Mouse (Mus musculus) ovary, postnatal 10 days (tissue): Measurements from ENCODE around the gene Pced1b.
"Not testable (repeated sequence)": the region's sequence is repeated elsewhere in the genome, so short reads cannot be mapped to it uniquely, and the experiment has no call there.

ENCODE experiments used
- DNase-seq: peaks from one replicate; pipeline ENCODE4 v3.0.0; 2022; ENCODE audit warnings: low spot score

The Pced1b gene

GRCm38 (mm10) chr15:97373203-97374084 lies 126.5 kb downstream of the Pced1b start:
- no peak for DNase-seq

GRCm38 (mm10) chr15:97374085-97374844 lies 127.4 kb downstream of the Pced1b start:
- DNase-seq = no peak

GRCm38 (mm10) chr15:97374845-97375720 lies 128.2 kb downstream of the Pced1b start:
- no peak for DNase-seq

DNA sequence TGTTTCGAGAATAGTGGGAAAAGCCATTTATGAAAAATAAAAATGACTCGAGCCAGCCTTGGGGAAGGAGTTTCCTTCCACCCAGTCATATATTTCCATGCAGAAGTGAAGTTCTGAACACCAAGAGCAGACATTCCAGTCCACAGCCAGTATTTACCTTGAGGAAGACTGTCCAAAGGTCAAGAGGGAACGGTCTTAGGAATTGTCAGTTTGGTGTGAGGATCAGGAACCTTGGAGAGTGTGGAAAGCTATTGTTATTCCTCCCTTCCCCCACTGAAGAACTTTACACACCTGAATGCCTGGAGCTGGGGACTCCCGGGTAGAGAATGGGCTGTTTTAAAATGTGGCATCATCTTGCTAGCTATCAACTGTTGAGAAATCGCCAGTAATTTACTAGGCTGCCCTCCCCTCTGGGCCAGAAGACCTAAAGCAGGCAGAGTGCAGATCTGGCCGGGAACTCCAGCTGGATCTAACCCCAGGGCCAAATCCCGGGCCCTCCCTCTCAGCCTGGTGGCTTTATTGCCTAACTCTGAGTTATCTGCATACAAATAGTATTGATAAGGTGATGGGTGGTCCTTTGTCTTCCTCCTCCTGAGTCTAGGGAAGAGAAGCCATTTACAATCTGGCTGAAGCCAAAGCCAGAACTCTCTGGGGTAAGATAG lies 129.3 kb downstream of the Pced1b start:
- no peak for DNase-seq

- no peak for DNase-seq
Observed at GRCm38 (mm10) chr15:97376792-97377222, 129.9 kb downstream of the Pced1b start.

DNA sequence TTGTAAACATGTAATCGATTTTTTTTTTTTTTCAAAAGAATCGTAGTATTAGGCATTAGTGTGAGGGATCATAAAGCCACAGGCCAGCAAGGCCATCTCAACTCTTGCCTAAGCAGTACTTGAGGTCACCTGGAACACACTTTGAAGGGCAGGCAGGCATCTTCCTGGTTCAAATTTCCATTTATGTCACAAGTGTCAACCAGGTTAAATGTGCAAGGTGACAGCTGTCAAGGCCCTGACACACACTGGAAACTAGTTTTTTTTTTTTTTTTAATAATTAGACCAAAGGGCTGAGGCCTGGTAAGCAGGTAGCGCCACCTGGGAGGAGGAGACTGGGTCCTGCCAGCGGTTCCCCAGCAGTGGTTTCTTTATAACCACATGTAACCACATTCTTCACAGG lies 131.2 kb downstream of the Pced1b start:
- no peak for DNase-seq

- no peak for DNase-seq
Observed at GRCm38 (mm10) chr15:97379489-97380304, 132.8 kb downstream of the Pced1b start.

- DNase-seq = no peak
Observed at GRCm38 (mm10) chr15:97382567-97382966, 135.7 kb downstream of the Pced1b start.

DNA sequence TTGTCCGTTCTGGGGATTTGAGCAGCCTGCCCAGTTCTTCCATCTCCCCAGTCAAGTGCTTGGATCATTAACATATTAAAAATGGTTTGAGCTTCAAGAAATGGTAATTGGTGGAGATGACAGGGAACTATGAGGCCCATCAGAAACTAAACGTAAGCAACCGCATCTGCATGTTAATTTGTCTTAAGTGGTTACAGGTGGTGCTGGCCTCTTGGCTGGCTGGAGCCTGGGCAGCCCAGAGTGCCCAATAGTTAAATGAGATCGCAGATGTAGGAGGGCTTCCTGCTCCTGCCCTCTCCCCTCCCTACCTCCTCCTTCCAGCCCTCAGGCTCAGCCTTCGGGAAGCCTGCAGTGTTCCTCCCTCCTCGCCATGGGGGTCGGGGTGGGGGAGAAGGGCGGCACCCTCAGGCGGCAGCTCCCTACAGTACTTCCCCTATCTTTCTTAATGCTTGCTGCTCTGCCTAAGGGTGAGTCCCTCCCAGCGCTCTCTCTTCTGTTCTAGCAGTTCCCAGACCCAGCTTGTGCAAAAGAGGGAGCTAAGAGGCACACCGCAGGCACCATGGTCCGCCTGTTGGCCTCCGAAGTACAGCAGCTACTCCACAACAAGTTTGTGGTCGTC lies 136.7 kb downstream of the Pced1b start:
- no peak for DNase-seq

GRCm38 (mm10) chr15:97384170-97385018 lies 137.5 kb downstream of the Pced1b start:
- no peak for DNase-seq

DNA sequence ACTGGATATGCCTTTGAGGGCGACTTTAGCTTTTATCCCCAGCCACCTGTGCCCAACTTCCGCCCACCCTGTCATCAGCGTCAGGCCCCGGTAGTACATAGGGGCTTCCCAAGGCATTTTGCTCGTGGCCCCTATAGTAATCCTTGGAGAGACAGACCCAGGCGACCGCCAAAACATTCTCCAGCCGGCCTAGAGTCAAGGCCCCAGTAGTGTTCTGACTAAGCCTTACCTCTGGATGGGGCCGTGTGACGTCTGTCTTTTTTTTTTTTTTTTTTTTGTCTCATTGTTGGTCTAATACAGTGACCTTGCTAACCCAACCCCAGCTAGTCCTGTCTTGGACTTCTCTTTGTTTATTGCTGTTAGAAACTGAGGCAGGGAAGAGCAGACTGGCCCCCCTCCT lies 138.3 kb downstream of the Pced1b start:
- DNase-seq = not testable (repeated sequence)

- DNase-seq = no peak
Observed at GRCm38 (mm10) chr15:97387793-97388192, 140.9 kb downstream of the Pced1b start.

- no peak for DNase-seq
Observed at GRCm38 (mm10) chr15:97389577-97389976, 142.7 kb downstream of the Pced1b start.

DNA sequence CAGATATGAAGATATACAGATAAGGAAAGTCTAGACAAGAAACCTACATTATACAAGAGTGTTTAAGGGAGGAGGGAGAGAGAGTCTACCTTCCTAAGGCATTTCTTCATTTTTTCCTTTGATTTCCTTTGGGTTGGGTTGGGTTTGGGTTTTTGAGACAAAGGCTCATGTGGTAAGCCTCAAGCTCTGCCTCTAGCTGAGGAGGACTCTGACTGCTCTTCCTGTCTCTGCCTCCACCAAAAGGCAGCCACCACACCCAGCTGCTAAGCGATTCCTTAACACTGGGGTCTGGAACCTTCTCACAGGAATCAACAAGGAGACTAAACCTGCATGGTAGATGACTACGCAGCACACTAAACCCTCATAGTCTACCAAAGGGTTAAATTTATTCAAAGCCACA lies 143.9 kb downstream of the Pced1b start:
- DNase-seq = no peak

DNA sequence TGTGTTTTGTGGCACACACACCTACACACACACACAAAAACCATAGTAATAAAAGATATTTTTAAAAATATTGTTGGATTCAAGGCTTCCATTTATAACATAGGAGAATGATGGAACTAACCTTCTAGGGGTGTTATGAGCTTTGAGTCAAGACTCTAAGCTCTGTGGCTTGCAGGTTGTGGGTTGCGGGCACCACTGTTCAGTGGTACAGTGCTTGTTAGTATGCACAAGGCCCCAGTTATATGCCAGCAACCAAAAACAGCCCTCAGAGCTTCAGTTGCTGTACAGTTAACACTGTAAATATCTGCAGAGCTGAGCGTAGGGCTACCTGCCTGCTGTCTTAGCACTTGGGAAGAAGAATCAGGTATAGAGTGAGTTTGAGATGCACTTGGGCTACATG lies 144.5 kb downstream of the Pced1b start:
- DNase-seq = no peak

- DNase-seq = no peak
Observed at GRCm38 (mm10) chr15:97394561-97394960, 147.7 kb downstream of the Pced1b start.

DNA sequence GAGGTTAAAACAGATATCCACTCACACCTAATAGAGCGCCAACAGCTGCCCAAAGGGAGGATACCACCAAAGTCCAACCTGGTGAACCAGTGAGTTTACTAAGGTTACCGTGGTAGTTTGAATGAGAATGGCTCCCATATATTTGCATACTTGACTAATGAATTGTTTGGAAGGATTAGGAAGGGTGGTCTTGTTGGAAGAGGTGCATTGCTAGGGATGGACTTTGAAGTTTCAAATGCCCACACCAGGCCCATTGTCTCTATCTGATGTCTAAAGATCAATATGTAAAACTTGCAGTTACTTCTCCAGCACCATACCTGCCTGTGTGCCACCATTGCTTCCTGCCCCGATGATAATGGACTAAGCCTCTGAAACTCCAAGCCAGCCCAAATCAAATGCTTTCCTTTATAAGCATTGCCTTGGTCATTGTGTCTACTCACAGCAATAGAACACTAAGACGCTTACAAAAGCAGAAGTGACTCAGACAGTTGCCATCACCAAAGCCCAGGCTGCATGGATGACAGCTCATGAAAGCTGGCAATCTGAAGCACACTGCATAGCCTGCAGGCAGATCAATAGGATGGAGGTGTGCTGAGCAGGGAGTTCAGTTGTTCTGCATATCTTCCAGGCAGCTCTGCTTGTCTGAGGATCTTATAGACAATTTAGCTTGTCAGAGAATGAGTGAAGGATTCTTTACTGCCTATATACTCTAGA lies 149.8 kb downstream of the Pced1b start:
- DNase-seq = no peak

DNA sequence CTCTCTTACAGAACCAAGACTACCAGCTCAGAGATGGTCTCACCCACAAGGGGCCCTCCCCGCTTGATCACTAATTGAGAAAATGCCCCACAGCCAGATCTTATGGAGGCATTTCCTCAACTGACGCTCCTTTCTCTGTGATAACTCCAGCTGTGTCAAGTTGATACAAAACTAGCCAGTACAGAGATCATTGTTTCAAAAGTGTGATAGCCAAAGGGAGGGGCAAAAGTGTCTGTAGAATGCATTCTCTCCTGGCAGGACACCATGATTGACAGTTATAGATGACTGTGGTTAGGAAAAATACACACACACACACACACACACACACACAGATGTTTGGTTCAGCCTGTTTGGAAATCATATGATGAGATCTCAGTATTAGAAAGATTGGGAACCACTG lies 150.9 kb downstream of the Pced1b start:
- no peak for DNase-seq

DNA sequence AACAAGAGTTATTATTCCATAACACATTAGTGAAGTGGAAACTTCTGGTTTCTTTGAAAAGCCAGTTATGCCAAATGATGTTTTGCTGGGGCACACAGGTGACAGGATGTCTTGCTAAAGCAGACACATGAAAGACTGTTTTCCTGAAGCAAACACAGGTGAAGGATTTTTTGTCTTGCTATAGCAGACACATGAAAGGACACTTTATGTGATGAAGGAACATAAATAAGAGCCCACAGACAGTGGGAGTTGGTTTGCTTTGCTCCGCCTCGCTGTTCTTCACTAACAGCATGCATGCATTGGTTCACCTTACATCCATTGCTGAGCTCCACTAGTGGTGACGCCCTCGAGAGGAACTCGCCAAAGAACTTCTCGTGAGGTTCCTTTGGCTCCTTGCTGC lies 154.0 kb downstream of the Pced1b start:
- no peak for DNase-seq
